Mouse (Mus musculus) Muller cell, postnatal 12 days (primary cell): Measurements from ENCODE around the gene 1700001P01Rik.
"Not testable (repeated sequence)": the region's sequence is repeated elsewhere in the genome, so short reads cannot be mapped to it uniquely, and the experiment has no call there.

Source experiments
- DNase-seq: peaks from one replicate; pipeline ENCODE4 v3.0.0-alpha.2; 2015; ENCODE audit errors: inconsistent ontology term

The 1700001P01Rik gene

GRCm38 (mm10) chr11:97745331-97745721 is 30.4 kb downstream of the 1700001P01Rik start:
- no peak for DNase-seq

DNA sequence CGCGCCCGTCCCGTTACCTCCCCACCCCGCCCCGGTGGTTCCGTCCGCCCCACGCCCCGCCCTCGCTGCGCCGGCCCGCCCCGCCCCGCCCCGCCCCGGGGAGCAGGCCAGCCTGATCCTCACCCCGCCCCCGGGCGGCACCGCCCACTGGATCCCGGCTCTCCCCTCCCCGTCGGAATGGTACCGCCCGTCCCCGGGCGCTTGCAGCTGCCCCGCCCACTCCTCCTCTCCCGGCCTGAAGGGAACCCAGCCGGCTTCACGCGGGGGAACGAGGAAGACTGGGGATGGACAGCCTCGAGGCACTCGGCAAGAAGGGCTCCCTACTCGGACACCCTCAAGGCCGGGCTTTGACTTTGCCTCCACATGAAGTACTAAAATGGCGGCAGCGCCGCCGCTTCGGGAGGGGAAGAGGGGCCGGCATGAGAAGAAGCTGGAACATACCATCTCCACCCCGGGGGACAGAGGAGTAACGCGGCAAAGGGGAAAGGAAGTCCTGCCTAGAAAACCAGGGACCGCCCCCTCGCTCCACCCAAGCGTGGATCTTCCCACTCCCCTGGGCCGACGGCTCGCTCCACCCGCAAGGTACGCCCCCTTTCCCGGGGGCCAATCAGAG is 30.9 kb downstream of the 1700001P01Rik start:
- DNase-seq, result peak; percentile 100

DNA sequence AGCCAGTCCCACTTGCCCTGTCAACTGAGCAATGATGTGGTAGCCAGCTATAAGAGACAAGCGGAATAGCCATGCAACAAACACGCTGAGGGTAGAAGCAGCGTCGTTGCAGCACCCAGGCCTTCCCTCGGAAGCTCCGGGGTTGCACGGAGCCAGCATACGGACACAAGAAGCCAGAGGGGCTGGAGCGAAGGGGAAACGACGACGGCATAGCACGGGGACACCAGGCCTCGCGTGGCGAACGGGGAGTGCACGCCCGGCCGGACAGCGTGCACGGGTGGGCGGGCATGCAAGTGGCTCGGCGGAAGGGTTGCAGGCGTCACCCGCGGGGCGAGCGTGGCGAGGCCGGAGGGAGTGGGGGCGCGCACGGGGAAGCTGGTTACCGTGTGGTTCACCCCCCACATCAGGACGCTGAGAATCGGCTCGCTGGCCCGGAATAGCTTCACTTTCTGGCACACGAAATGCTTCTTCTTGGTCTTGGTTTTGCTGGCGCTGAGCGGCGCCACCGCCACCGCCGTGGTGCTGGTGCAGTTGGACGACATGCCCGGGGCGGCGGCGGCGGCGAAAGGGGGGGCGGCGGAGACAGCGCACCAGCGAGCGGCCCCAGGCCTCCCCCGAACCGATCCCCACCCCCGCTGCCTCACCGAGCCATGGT is 31.5 kb downstream of the 1700001P01Rik start, which contains the start of gene Pip4k2b:
Gene Pip4k2b, minus strand, starts transcription at position 642 of the 655 bp plus-strand sequence.
- peak; percentile 29 for DNase-seq

DNA sequence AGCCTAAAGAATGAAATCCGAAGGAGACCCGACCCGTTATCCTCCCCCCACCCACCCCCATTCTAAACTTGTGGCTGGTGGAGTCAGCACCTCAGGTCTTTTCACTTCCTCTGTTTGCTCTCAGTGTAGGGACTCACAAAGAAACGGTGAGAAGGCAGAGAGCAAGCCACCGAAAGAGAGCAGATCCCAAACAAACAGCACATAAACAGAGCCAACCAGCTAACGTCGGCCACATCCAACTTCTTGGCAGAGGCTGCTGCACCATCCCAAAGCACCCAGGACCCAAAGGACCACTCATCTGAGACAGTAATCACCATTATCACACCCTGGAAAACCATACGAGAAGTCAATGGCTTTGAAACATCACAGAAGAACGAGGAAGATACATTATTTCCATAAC is 32.3 kb downstream of the 1700001P01Rik start:
- no peak for DNase-seq

- no peak for DNase-seq
Observed at GRCm38 (mm10) chr11:97742591-97742990, 33.1 kb downstream of the 1700001P01Rik start.

DNA sequence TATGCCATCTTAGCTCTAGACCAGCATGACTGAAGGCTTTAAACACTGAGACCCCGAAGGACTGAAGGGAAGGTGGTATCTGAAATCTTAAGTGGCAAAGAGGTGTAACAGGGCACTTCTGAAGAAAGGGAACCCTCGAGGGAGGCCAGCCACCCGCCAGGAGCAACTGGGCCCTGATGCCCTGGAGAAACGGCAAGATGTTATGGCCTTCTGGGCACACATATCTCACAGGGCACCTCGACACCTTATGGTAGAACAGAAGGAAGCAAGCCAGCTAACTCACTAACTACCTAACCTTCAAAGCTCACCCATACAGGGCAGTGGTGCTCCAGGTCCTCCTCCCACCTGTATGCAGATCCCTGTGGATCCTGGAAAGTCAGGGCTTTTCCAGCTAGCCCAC is 33.6 kb downstream of the 1700001P01Rik start:
- DNase-seq, result no peak

- DNase-seq, result peak; percentile 84
Observed at GRCm38 (mm10) chr11:97740190-97740589, 35.5 kb downstream of the 1700001P01Rik start.

DNA sequence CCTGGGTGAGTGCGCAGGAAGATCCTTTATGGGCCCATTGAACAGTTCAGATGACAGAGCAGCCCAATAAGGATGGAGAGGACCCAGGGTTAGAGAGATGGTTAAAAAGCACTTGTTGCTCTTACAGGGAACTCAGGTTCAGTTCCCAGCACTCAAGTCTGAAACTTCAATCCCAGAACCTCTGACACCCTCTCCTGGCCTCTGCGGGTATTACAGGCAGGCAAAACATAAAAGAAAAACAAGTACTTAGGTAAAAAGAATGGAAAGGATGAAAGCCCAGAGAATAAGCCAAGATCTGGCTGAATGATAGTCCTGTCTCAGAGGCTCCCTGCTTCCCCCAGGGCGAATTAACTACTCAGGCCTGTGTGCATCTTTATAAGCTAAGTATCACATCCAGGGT is 36.6 kb downstream of the 1700001P01Rik start:
- DNase-seq, result no peak

- DNase-seq, result no peak
Observed at GRCm38 (mm10) chr11:97738703-97739102, 37.0 kb downstream of the 1700001P01Rik start.

DNA sequence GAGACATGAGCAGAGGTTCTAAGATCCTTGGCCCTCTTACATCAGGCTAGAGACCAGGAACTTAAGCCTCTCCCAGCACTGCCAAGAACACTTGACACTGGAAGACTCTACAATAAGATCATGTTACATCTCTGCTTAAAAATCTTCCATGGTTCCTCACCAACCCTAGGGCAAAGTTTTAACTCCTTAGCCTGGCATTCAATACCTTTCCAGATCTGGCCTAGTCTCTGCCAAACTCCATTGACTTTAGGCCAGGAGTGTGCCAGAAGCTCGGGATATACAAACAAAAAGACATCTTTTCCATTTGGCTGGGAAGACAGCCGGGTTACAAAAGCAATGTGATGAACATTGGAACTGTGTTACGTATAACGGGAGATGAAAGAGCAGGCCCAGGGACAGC is 38.1 kb downstream of the 1700001P01Rik start:
- no peak for DNase-seq

DNA sequence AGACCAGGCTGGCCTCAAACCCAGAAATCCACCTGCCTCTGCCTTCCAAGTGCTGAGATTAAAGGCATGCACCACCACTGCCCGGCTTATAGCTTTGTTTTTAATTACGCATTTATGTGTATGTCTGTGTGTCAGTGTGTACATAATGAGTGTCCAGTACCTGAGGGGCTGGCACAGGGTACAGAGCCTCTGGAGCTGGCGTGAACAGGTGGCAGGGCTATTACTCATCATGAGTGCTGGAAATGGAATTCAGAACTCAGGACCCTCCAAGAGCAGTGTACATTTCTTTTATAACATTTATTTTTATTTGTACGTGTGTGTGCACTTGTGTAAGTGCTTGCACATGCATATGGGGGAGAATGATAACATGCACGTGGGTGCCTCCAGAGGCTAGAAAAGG is 39.1 kb downstream of the 1700001P01Rik start:
- no peak for DNase-seq

- not testable (repeated sequence) for DNase-seq
Observed at GRCm38 (mm10) chr11:97734810-97735209, 40.9 kb downstream of the 1700001P01Rik start.

DNA sequence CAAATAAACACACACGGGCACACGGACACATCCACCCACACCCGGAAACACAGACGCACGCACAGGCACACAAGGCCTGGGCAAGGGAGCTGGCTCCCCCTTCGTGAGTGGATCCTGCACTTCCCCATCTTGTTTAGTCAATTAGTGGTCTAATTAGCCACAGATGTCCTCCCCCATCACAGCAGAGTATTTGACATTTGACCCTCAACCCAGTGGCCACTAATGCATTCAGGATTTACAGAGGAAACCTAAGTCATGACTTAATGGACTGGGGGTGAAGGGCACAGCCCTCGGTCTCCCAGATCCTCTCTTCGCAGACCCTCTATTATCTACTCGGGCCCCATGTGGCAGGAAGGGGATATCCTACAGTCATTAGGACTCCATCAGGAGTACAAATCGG is 42.0 kb downstream of the 1700001P01Rik start:
- no peak for DNase-seq

GRCm38 (mm10) chr11:97728730-97729129 is 47.0 kb downstream of the 1700001P01Rik start:
- DNase-seq, result peak; percentile 41

- DNase-seq, result peak; percentile 47
Observed at GRCm38 (mm10) chr11:97728311-97728710, 47.4 kb downstream of the 1700001P01Rik start.

DNA sequence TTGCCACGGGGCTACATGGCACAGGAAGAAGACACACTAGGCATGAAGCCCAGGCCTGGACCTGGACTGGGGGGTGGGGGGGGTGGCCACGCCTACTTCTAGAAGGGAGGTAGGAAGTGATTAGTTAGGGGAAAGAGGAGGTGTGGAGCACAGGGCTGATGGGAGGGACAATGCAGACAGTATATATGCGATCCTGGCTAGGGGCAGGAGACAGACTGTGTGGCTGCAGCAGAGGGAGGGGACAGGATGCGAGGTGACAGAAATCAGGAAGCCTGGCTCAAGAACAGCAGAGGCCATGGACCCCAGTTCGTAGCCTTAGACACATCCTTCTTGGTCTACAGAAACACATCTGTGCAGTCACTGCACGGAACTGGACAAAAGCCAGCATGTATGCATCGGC is 52.0 kb downstream of the 1700001P01Rik start:
- DNase-seq, result no peak
